Mouse (Mus musculus) natural killer cell, adult 2 months (primary cell): ENCODE results near the gene Prm3.
"Not testable (repeated sequence)": the region's sequence is repeated elsewhere in the genome, so short reads cannot be mapped to it uniquely, and the experiment has no call there.

Source experiments
- DNase-seq, 2 experiments: peaks; one replicate each; pipeline ENCODE4 v3.0.0; 2022; ENCODE audit warnings: low spot score in 2 of 2

Prm3 gene

DNA sequence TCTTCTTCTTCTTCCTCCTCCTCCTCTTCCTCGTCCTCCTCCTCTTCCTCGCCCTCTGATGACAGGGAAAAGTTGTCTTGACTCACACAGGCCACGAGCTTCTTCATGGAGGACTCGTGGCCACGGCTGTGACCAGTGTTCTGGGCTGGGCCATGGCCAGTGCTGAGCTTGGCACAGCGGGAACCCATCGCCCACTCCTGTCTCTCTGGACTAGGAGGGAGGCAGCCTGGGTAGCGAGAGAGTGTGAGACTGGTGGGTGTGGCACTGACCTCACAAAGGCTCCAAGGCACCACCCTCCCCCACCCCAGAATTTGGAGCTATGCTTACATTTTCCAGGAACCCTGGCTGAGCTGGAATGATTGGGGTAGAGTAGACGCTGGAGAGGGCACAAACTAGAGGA is at the start of gene Prm3:
Gene Prm3 (minus strand): TSS at position 213 of the 400 bp plus-strand sequence.
- no peak for DNase-seq

DNA sequence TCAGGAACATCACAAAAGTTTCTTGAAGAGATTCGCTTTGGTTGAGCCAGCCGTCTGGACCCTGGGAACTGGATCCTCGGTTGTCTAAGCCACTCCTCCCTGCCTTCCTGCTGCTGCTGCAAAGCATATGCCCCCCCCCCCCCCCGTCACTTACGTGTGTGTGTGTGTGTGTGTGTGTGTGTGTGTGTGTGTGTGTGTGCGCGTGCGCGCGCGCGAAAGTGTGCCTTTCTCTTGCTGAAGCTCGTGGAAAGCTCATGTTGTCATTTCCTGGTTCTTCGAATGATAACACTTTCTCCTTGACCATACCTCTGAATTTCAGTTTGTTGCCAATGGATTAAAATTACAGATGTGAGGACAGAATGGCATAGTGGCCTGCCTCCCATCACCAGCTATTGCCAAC is 49.3 kb upstream of the Prm3 start:
- no peak for DNase-seq

DNA sequence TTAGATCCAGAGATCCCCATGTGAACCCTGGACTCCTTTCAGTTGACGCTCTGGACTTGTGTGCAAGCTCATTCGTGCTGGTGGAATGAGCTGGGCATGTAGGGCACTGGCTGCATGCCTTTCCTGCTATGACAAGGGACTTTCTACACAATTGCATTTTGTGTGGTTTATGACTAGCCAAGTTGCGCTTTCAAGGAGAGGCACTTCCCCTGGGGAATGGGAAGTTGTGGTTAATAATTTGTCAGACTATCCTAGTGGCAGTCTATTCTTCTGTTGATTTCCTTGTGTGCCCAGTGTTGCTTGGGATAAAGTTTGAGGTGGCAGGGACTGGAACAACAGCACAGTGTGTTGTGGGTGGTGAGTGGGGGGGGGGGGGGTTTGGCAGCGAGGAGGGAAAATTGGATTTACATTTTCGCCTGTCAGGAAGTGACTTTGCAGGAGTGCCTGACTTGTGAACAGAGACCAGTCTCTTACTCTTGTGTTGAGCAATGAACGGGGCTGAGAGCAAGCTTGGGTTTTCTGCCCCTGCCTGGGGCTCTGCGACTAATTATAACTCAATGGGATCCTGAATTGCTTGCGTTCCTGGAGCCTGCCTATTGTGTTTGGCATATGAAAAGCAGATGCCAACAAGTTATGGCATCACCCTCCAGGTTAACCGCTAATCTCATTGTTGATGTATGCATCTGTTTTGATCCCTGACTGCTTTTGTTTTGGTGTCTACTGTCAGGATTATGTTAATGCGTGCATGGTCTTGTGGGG is 48.0 kb upstream of the Prm3 start:
- DNase-seq, result no peak

DNA sequence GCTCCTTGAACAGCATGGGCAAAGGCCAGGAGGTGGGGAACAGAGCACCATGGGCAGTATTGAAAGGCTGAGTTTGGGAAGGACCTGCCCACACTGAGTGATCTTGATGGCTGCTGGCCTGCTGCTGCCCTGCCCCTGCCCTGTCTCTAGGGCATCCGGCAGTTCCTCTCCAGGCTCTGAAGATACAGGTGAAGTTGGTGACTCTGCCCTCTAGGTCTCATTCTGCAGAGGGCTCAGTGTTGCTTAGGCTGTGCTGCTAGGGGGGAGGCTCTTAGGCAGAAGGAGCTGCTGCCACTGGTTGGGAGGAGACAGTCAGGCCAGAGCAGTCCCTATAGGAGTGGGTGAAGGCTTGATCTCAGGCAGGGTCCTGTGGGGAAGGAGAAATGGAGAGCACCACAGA is 47.2 kb upstream of the Prm3 start:
- no peak for DNase-seq

DNA sequence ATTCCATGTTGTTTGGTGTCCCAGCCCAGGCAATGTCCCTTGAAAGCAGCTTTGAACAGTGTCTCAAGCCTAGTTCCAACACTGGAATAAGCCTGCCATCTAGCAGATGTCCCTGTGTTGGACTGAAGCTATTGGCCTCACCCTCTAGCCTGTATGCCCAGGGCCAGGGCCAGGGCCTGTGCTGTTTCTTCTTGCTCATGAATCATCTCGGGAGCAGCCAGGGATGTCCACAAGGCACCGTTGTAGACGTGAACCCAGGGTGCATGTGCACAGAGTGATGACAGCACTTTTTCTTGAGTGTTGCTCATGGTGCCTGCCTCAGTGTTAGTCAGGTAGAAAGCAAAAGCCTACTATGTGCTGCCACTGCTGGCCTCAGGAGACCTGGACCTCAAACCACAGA is 46.5 kb upstream of the Prm3 start:
- no peak for DNase-seq

DNA sequence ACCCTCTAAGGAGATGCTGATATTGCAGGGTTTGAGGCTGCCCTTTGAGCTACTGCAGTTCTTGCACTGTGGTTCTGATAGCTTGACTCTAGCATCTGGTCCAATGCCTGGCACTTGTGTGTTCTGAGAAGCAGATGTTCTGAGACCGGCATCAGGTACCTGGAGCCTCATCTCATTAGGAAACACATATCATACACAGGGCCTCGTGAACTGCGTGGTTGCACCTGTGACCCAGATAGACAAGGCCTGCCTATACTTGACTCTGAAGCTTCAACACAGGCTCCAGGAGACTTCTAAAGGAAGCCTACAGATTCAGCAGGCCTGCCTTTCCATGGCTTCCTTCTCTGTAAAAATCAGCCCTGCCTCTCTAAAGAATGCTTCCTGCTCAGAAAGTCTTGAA is 45.7 kb upstream of the Prm3 start:
- no peak for DNase-seq

DNA sequence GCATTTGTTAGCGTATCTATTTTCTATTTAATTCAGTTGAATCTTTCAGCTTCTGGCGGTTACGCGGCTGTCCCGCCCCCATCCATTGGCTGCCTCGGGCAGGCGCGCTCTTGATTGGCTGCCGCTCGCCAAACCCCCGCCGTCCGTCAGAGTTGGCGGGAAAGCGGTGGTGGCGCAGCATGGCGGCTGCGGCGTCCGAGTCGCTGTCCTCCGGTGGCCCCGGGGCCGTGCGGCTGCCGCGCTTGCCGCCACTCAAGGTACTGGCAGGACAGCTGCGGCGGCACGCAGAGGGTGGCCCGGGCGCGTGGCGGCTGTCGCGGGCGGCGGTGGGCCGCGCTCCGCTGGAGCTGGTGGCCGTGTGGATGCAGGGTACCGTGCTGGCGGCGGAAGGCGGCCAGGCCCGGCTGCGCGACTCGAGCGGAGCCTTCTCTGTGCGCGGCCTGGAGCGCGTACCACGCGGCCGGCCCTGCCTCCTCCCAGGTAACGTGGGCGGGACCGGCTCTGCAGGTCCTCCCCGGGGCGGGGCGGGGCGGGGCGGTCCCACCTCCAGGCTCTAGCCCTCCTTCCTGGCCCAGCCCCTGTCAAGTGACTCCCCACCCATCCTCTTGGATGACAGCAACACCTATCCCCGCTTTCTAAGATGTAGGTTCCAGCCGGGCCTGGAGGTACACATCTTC is 44.3 kb upstream of the Prm3 start, which contains the start of gene Rmi2:
Gene Rmi2 (plus strand): TSS at position 149 of the 677 bp plus-strand sequence.
- peak; percentile 61 to 75 for DNase-seq

DNA sequence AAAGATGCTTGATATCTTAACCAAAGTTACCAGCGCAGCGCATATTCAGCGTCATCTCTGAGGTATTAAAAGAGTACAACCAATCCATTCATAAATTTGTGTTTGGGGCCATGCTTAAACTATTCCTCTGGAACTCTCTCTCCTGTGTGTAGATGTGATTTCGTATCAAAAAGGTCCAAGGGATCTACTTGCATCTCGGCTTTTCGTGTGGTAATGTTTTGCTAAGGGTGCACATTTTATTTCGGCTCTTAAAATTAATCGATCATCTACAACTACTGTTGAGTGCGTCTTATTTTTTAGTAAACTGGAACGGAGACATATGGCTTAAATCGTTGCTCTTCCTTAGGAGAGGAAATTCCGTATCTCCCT is 43.8 kb upstream of the Prm3 start:
- DNase-seq, result no peak

DNA sequence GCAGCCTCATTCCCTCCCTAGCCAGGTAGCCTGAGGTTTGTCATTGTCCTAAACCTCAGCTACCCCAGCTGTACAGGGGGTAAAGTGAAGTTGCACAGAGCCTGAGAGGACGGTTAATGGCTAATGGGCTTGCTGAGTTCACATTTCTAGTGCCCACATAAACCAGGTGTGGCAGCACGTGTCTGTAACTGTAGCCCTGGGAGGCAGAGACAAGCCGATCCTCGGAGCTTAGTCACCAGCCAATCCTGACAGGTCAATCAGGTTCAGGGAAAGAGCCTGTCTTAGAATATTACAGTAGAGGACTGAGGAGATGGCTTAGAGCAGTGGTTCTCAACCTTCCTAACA is 37.7 kb upstream of the Prm3 start:
- DNase-seq, result no peak

DNA sequence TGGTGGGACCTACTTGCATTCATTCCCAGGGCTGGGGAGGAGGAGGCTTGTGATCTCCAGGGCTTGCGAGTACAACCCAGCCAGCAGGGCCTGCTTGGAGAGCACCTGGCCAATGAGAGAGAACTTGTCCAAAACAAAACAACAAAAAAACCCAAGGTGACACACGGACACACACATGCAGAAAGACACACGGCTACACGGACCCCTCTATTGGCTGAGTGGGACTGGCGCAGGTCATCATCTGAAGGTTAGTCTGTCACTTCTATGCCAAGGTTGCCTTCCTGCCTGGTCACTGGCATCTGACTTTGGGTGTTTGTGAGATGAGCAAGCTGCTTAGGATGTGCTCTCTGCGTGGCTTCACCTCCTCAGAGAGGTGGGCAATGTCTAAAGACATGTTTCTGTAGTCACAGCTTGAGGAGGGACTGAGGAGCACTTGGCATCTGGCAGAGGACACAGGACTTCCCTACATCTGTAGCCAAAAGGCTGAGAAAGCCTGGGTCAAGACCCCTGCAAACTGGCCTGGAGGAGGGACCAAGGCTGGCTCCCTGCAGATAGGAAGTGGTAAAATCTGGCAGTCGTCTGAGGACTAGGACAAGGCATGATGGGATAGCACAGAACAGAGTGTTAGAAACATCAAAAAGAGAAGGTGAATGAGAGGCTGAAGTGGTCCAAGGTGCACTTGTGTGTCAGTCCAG is 37.2 kb upstream of the Prm3 start:
- DNase-seq, result no peak

DNA sequence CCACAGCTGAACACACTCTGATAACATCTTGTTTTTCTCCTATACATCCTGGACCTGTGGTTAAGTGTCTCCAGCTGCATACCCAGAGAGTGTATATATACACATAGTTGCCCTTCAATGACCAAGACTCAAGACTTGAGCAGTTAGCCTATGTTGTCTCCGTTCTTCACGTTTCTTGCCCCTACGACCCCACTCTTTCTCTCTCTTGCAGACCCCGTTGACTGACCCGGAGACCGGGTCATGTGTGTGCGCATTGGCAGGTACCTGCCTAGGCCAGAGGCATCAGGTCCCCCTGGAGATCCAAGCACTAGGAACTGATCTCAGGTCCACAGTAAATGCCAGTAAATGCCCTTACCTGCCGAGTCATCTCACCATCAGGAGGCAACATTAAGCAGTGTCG is 36.6 kb upstream of the Prm3 start:
- no peak for DNase-seq

DNA sequence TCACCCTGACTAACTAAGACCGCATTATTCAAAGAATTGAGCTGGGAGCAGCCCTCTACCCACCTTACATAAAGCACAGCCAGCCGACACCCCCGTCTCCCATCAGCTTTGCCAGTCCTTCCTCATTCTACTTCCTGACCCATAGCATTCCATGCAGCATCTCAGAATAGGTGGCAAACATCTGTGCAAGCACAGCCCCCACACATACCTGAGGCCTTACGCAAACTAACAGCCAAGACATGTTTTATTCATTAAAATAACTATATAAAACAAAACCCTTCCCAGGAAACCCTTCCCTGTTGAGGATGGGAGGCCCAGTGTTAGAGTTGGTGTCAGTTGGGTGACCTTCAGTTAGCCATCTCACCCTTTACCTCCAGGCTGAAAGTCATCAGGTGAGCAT is 35.1 kb upstream of the Prm3 start:
- DNase-seq, result no peak

DNA sequence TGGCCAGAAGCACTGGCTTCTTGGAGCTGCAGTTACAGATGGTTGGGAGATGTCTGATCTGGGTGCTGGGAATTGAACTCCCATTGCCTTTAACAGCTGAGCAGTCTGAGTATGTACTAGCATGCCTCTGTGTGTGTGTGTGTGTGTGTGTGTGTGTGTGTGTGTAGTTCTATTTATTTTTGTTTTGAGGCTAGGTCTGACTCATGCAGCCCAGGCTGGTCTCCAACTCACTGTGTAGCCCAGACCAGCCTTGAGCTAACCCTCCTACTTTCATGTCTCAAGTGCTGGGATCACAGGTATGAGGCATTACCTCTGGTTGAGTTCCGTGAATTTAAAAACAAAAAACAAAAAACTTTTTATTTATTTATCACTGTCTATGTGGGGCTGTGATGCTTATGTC is 33.8 kb upstream of the Prm3 start:
- DNase-seq, result no peak

DNA sequence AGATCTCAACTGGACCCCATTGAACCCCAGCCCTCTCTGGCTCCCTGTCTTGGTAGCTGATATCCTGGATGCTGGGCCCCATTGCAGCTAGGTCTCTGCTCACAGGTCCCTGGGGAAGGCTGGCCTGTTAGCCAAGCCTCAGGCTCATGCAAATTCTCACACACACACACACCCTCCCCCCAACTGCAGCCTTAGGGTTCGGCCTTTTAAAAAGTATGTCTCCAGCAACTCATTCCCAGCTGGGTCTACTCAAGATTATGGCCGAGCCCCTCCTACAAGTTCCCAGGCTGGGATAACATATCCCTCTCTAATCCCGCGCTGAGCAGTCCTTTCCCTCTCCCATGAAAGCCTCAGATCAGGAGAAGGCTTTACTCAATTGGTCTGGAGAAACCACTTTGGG is 30.7 kb upstream of the Prm3 start:
- no peak for DNase-seq

DNA sequence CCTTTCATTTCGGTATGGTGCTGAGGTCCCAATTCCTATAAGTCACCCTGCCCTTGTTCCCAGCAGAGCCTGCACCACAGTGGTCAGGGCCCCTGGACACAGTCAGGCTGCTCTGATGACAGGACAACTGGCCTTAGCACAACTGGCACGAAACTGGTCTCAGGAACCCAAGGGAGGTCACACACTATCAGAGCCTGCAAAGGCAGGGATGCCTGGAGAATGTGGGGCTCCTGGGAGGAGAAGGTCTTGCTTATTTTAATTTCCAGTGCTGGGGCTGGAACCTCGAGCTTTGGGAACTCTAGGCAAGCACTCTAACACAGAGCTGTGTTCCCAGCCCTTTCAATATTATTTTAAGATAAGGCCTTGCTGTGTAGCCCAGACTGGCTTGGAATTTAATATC is 29.3 kb upstream of the Prm3 start:
- no peak for DNase-seq

DNA sequence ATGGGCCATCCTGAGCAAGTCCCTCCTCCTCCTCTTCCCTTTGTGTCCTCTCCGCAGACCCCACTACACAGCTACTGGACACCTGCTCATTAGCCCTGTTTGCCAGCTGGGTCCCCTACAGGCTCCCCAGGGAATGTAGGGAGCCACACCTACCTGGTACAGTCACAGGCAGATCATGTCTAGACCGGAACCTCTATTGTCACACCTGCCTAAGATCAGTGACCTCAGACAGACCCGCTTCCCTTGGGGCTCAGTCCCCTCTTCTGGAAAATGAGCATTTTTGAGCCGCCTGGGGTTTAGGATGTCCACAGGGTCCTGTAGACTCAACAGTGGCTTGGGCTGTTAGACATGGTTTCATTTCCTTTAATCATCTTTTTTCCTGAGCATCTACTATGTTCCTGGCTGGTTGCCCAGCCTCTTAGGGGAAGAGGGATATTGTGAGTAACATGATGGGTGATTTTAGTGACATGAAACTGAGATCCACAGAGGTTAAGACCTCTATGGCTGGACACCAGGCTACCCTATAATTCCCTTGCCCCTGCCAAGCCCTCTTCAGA is 27.9 kb upstream of the Prm3 start:
- no peak for DNase-seq

DNA sequence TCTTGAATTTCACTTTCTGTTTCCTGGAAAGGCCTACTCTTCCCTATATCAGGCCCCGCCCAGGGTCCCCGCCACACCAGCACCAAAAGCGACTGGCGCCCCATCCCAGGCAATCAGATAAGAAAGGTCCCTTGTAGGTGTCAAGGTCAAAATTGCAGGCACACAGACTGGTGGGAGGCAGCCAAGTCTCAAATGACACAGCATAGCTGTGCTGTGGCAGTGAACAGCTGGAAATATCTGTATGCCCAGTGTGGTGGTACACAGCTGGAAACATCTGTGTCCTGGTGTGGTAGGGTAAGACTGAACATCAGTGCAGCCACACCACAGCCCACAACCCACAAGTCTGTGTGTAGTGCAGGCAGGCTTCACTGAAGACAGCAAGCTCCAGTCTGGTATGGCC is 24.1 kb upstream of the Prm3 start:
- DNase-seq, result no peak

DNA sequence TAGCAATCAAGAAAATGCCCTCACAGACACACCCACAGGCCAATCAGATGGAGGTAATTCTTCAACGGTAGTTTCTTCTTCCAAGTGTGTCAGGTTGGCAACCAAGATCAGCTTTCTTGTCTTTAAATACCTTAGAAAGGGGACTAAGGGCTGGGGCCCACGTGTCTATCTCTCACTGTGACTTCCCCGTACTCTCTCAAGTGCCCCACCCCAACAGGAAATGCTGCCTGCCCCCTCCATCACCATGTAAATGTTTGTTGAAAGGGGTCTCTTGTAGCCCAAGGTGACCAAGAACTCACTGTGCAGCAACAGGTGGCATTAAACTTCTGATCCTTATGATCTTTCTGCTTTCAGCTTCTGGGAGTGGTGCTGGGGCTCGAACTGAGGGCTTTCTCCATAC is 23.0 kb upstream of the Prm3 start:
- DNase-seq, result no peak

DNA sequence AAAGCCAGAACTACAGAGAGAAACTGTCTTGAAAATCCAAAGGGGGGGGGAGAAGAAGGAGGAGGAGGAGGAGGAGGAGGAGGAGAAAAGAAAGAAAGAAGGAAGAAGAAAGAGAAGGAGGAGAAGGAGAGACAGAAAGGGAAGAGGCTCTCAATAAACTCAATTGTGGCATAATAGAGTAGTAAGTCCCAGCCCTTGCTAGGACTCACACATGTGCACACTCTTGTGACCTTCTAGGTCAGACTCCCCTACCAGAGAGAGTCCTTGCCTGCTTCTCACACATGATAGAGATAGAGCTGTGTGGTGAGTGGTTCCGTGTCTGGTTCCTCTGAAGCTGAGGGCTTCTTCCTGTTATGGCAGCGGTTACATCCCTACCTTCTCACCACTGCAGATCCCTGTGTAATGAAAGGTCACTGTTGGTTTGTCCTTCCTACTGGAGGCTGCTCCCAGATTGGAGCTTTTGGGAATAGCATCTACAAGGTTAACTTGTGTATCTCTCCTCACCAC is 22.2 kb upstream of the Prm3 start, which contains the start of gene Gm11172:
Gene Gm11172 (plus strand): TSS at position 51 of the 507 bp plus-strand sequence.
- no peak for DNase-seq

DNA sequence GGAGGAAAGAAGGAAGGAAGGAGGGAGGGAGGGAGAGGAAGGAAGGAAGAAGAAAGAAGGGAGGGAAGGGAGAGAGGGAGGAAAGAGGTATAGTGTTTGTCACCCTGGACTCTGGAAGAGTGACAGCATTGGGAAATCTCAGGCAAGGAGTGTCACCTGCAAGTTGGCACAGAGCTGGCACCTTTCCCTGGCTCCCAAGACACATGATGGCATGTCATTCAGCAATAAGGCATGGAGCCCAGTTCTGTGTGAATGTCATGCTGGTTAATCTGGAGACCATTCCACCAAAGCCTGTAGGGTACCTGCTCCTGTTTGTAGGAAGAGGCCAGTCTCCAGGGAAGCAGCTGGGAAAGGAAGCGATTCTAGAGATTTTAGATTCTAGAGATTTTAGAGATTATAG is 19.7 kb upstream of the Prm3 start:
- no peak for DNase-seq

DNA sequence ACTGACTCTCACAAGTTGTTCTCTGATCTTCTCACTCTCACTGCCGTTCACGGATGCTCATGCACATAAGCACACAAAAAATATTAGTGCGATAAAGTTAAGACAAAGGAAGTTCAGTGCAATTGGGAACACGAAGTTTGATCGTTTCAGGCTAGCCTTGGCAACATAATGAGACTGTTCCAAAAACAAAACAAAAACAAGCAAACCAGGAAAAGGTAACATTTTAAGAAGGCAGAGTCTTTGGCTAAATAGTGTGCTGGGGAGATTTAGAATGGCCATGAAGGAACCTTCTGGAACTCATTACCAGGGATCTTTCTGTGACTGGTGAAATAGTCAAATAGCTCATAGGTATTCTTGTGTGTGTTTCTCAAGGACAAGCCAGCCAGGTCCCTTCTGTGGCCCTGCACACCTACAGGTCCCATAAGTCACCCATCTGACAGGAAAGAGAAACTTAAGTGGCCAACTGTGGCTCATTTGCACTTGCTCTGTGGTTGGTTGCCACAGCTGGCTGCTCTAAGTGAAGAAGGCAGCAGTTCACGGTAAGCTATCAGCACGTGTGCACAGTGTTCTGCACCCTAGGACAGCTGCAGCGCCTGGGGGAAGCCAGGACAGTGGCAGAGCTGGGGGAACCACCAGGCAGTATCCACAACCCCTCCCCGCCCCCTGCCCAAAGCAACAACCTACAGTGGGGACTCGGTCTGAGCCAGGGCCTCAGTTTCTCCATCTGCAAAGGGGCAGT is 15.2 kb upstream of the Prm3 start, which contains the start of gene Prm1:
Gene Prm1 (minus strand): TSS at position 51 of the 739 bp plus-strand sequence.
- no peak for DNase-seq

DNA sequence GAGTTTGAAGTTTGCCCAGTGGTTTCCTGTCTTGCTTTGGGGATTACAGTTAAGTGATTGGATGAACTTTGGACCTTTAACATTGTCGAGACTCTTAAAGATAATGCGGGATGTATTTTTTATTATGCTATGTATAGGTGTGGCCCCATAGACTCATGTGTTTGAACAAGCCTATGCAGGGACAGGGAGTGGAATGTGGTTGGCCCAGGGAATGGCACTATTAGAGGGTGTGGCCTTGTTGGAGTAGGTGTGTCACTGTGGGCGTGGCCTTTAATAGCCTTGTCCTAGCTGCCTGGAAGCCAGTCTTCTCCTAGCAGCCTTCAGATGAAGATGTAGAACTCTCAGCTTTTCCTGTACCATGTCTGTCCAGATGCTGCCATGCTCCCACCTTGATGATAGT is 11.7 kb upstream of the Prm3 start:
- not testable (repeated sequence) for DNase-seq
